Mouse (Mus musculus) kidney, adult 2 months (tissue): ENCODE measurements around the gene Btbd2.

ENCODE experiments used
- CTCF ChIP-seq: fragments of 200-500 bp; conservative IDR thresholded peaks from 2 replicates; pipeline ENCODE4 v1.5.1; 2011; ENCODE audit warnings: low read depth, mild to moderate bottlenecking, control low read depth, low read length, moderate library complexity, mixed read lengths; ENCODE audit not compliant: insufficient read depth, insufficient read length
- POLR2A ChIP-seq: fragments of 200-500 bp; IDR thresholded peaks from one replicate; pipeline ENCODE4 v1.6.1; 2011; ENCODE audit warnings: low read depth, low read length, control low read depth

DNA sequence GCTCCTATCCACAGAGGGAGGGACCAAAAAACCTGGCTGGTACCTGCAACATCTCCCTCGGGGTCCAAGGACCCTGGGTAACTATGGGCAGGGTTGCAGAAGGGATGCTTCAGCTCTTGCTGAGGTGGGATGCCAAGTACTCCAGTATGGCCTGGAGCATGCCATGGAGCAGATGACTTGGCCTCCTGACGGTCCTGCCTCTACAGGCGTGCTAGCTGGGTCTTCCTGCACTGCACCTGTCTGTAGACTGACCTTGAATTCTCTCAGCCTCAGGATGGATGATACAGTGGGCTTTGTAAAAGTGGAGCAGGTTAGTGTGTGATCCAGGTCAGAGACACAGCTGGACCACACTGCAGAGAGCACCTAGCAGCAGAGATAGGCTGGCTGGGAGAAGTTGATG, 48.6 kb upstream of the Btbd2 start:
- TF ChIP-seq CTCF (no peak), POLR2A (no peak)
